Mouse (Mus musculus) kidney, adult 9 months (tissue): ENCODE results near the gene Tm7sf3.

Source experiments
- DNase-seq: peaks from one replicate; pipeline ENCODE4 v3.0.0; 2022

Tm7sf3 gene

DNA sequence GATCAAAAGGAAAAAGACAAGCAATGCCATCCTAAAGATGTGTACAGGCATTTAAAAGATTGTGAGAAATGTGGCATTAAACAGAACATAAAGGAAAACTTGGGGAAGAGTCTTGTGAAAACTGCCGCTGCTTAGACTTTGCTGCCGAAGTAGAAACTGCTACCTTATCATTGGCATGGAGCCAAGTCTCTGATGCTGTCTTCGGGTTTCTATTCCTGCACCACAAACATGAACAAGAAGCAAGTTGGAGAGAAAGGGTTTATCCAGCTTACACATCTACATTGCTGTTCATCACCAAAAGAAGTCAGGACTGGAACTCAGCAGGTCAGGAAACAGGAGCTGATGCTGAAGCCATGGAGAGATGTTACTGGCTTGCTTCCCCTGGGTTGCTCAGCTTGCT is 10.6 kb upstream of the Tm7sf3 start:
- no peak for DNase-seq

DNA sequence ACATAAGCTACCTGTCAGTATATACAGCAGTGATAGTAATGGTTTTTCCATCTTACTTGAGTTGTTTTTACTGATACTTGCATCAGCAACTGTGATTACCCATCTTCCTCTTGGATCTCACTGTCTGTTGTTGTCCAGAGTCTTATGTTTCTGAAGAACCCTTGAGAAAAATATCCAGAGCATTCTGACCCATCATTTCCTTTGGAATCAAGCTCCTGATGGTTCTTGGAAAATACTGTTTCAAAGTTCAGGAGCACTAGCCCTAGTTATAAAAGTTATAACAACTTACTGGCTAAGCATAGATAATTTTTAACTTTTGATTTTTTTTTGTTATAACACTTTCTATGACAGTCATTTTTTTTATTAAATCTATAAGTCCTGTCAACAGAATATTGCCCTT is 8.8 kb upstream of the Tm7sf3 start:
- peak; percentile 50 for DNase-seq

- DNase-seq = peak; percentile 48
These were observed 7.4 kb upstream of the Tm7sf3 start for GRCm38 (mm10) chr6:146650013-146650412.

- DNase-seq = peak; percentile 49
These were observed 553 bp upstream of the Tm7sf3 start for GRCm38 (mm10) chr6:146643184-146643570.

DNA sequence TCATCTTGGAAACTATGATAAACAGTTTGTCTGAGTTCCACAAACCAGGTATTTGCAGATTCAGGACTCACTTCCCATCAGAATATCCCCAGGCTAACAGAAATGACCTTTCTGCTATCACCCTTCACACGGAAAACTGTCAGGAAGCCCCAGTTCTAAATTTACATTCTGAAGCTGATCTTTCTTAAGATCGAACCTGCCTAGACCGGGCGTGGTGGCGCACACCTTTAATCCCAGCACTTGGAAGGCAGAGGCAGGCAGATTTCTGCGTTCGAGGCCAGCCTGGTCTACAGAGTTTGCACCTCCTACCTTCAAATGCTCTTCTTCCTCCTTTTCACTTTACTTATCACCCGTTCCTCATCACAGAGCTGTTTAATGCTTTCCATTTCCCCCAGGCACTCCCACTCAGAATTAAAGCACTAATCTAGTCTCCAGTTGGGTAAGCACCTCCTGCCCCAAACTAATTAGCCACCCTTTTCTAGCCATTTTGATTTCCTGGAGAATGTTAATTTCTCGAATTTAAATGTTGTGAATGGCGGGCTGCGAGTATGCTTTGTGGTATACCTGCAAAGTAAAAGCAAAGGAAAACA is 908 bp downstream of the Tm7sf3 start:
- DNase-seq = no peak

GRCm38 (mm10) chr6:146640991-146641390 is 1.6 kb downstream of the Tm7sf3 start:
- DNase-seq = peak; percentile 79

- DNase-seq = no peak
These were observed 2.3 kb downstream of the Tm7sf3 start for GRCm38 (mm10) chr6:146640068-146640965.

GRCm38 (mm10) chr6:146636482-146636881 is 6.1 kb downstream of the Tm7sf3 start:
- DNase-seq = no peak

- no peak for DNase-seq
These were observed 7.6 kb downstream of the Tm7sf3 start for GRCm38 (mm10) chr6:146634759-146635606.

GRCm38 (mm10) chr6:146634015-146634722 is 8.5 kb downstream of the Tm7sf3 start:
- DNase-seq = peak; percentile 71

DNA sequence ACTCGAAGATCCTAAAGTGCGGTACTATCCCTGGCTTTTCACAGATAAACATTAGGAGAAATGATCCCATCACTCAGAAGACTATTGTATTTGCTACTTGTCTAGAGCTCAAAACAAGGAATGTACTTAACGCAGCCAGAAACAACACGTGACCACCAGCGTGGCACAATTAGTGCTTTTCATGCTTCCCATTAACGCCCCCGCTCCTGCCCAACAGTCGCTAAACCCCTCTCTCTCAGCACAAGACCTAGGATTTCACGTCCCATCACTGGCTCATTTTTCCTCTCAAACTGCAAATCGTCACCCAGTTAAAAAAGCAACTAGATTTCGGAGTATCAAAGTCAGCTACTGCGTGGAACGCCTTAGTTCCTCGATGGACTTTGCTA is 9.0 kb downstream of the Tm7sf3 start:
- DNase-seq = peak; percentile 60

DNA sequence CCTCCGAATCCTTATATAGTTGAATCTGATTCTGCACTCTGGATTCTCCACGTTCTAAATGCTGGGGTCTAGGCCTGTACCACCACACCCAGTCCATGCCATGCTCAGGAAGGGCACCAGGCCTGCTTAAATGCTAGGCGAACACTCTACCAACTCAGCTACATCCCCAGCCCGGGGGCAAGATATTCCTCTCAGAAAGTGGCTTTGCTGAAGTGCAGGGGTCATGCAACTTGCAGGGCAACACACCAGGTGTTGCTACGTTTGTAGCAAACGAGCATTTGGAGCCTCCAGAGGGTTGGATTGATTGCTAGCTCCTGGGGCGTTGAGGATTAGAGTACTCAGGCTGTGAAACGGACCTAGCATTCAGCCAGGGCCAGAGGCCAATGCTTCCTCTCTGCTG is 9.5 kb downstream of the Tm7sf3 start:
- no peak for DNase-seq

- DNase-seq = no peak
These were observed 10.2 kb downstream of the Tm7sf3 start for GRCm38 (mm10) chr6:146632403-146632802.

GRCm38 (mm10) chr6:146631847-146632246 is 10.8 kb downstream of the Tm7sf3 start:
- no peak for DNase-seq

DNA sequence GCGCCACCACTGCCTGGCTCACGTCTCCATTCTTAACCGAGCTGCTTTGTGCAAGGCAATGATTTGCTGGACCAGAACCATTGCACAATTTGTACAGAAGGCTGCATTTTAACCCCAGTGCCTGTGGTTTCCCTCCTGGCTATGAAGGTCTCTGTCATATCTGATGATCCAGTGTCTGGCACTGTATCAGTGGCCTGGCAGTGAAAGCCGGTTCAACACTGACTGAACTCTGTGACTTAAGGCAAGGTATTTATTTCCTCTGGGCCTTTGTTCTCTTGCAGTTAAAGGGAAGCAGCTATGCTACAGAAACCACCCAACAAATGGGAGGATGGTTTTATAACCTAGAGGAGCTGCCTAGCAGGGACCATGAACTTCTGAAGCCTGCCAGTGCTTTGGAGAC is 11.7 kb downstream of the Tm7sf3 start:
- DNase-seq = peak; percentile 84

DNA sequence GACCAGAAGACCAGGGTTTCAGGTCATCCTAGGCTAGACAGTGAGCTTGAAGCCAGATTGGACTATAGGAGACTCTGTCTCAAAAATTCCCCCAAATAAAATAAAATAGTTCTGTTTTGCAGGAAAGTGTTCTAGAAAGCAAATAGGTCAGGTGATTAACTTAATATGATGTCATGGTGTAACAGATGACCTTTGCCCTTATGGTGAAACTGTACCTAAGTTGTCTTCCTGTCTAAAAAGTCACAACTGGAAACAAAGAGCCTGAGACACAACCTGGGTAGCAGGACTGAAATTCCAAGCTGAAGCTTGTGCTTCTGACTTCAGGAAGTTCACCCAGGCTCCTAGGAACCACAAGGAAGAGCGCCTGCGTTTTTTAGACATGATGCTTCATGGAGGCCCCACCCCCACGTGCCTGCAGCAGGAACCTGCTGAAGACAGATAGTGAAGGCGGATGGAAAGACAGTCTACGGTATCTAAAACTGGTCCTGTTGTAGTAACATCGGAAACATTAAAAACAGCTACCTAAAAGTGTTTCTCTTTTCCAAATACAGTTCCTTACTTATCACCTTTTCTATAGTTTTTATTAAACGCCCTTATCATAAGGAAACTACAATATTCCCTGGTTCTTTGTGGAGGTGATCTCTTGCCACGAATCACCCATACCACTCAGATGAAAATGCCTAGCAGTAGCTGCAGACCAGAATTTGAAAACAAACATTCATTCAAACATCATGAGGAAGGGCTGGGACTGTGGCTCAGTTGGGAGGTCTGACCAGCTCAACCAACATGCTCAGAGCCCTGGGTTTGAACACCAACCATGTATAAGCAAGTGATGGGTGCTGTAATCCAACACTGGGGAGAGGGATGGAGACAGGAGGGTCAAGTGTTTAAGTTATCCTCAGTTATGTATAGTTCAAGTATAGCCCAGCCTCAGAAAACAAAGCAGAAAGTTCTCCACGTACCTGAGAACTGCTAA is 12.6 kb downstream of the Tm7sf3 start:
- no peak for DNase-seq

DNA sequence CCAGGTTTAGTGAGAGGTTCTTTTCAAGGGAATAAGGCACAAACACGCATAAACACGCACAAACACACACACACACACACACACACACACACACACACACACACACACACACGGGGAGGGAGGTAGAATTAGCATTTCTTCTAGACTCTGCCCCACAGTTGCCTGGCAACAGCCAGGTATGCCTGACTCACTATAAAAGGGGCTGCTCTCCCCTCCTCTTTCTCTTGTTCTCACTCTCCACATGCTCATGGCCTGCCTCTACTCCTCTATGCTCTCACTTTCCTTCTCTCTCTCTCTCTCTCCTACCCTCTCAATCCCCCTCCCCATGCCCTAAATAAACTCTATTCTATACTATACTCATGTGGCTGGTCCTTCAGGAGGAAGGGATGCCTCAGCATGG is 14.5 kb downstream of the Tm7sf3 start:
- no peak for DNase-seq

- DNase-seq = no peak
These were observed 26.0 kb downstream of the Tm7sf3 start for GRCm38 (mm10) chr6:146616670-146617069.

DNA sequence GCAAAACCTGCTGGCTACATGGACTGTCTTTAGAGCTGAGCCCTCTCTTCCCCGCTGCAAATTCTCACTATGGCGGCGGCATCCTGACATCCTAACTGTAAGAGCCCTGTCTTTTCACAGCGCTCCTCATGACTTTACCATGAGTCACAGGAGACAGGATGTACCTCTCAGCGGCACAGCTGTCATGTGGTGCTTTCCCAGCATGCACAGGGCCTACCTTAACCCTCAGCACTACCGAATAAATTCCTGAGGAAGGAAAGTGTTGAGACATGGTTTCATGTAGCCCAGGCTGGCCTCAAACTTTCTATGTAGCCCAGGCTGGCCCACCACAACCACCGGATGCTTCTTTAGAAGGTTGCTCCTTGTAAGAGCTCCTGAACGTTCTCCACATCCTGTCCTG is 26.7 kb downstream of the Tm7sf3 start:
- no peak for DNase-seq

GRCm38 (mm10) chr6:146614541-146614940 is 28.1 kb downstream of the Tm7sf3 start:
- no peak for DNase-seq

GRCm38 (mm10) chr6:146613907-146614306 is 28.7 kb downstream of the Tm7sf3 start:
- no peak for DNase-seq

DNA sequence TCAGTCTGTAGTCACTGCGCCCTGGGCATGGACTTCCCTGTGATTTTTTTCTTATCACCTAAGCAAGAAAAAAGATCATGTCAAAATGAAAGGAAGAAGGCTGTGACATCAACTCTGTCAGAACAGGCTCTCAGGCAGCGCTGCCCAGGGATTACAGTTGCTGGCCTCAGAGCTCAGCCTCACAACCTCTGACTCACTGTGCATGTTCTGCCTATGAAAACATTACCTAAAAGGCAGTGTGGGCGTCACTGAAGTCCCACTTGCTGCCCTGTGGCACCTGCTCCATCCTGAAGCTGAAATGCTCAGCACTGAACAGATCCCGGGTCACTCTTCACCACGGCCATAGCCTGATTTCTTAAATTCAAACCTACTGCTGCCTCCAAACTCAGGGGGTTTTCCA is 29.9 kb downstream of the Tm7sf3 start:
- no peak for DNase-seq
